Mouse (Mus musculus): ENCODE measurements around the gene D630039A03Rik.

- TF ChIP-seq POLR2A (IDR thresholded peaks at IDR 0.05; ENCODE audit: low read depth, low read length) (no peak), CTCF (IDR thresholded peaks at IDR 0.05; ENCODE audit: extremely low read depth, insufficient read depth, insufficient read length, insufficient replicate concordance) (peak; percentile 57; the same call in 1 of the 2 replicates)
These were observed 14.9 kb downstream of the D630039A03Rik start for GRCm38 (mm10) chr4:57901210-57901609.
